Mouse (Mus musculus) 416B (cell line): Measurements from ENCODE around the gene Lingo3.
A peak's percentile ranks its signal among the peaks of the same experiment; 100 is the strongest.
"Not testable (repeated sequence)": the region's sequence is repeated elsewhere in the genome, so short reads cannot be mapped to it uniquely, and the experiment has no call there.

Experiments
- DNase-seq: peaks from one replicate; pipeline ENCODE4 v3.0.0; 2011; ENCODE audit warnings: low read depth

Gene Lingo3

GRCm38 (mm10) chr10:80821991-80822390 lies 21.8 kb downstream of the Lingo3 start:
- peak; percentile 65 for DNase-seq

DNA sequence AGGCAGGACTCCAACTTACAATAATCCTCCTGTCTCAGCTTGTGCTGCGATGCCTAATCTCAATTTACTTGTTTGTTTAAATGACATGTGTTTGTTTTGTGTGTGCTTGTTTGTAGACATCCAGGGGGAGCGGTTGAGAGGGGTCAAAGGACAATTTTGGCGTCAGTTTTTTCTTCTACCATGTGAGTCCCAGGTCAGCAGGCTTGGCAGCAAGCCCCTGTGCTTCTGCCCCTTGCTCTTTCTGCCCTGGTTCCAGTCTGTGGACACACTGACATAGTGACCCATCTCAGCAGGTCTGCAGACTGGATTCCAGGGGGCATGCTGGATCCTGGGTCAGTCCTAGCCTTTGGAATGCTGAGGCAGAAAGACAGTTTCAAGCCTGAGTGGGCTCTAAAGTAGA lies 24.4 kb downstream of the Lingo3 start:
- no peak for DNase-seq

DNA sequence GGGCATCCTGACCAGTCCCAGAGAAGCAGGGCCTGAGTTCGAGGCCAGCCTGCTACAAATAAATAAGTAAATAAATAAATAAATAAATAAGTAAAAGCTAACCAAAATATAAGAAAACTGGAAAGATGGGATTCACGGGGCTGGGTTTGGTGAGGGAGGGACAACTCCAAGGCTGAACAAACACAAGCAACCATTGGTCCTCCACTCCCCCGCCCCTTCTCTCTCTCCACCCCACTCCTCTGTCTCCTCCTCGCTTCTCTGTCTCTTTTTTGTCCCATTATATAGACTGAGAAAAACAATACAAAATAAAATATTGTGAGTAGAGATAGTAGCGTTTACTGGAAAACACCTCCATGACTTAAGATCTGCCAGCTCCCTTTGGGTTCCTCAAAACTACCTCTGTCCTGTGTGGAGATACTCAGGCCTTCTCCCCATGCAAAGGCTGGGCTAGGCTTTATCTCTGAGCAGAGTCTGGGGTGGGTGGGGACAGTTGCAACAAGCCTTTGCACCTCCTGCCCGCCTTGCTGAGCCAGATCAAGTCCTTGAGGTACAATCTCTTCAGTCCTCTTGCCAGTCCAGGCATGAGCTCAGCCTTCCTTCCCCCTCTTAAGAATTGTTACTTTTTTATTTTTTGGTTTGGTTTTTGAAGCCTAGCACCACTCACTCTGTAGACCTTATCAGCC lies 25.1 kb downstream of the Lingo3 start:
- no peak for DNase-seq

DNA sequence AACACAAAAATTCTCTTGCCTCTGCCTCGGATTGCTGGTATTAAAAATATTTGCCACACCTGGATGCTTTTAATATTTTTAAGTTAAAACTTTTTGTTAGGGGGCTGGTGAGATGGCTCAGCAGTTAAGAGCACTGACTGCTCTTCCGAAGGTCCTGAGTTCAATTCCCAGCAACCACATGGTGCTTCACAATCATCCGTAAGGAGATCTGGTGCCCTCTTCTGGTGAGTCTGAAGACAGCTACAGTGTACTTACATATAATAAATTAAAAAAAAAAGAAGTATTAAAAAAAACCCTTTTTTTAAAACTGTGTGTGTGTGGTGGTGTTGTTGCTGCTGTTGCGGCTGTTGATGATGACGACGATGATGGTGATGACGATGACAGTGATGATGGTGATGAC lies 25.9 kb downstream of the Lingo3 start:
- peak; percentile 74 for DNase-seq

GRCm38 (mm10) chr10:80817164-80817563 lies 26.7 kb downstream of the Lingo3 start:
- no peak for DNase-seq

DNA sequence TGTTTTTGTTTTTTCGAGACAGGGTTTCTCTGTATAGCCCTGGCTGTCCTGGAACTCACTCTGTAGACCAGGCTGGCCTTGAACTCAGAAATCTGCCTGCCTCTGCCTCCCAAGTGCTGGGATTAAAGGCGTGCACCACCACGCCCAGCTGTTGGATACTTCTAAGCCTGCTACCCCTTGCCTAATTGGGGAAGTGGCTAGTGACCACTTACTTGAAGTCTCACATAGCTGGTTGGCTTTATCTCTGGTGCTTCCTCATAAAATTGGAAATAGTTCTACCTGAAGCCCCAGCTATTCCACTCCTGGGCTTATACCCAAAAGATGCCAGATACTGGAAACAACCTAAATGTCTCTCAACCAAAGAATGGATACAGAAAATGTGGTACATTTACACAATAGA lies 27.5 kb downstream of the Lingo3 start:
- DNase-seq: not testable (repeated sequence)

DNA sequence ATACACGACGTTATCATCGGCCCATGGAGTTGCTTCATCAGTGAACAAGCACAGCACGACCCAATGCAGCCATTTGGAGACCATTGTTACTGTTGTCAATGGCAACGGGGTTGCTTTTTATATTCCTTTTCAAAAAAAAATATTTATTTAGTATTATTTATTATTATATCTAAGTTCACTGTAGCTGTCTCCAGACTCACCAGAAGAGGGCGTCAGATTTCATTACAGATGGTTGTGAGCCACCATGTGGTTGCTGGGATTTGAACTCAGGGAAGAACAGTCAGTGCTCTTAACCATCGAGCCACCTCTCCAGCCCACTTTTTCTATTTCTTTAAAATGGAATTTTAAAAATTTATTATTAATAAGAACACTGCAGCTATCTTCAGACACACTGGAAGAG lies 29.0 kb downstream of the Lingo3 start:
- no peak for DNase-seq

GRCm38 (mm10) chr10:80813366-80813765 lies 30.5 kb downstream of the Lingo3 start, which contains the start of gene Jsrp1:
TSS of gene Jsrp1 (minus strand) at chr10:80813498.
- DNase-seq: no peak

GRCm38 (mm10) chr10:80812391-80813041 lies 31.3 kb downstream of the Lingo3 start:
- DNase-seq: no peak

GRCm38 (mm10) chr10:80810084-80810483 lies 33.8 kb downstream of the Lingo3 start:
- DNase-seq: no peak

GRCm38 (mm10) chr10:80808985-80809632 lies 34.7 kb downstream of the Lingo3 start:
- DNase-seq: no peak

DNA sequence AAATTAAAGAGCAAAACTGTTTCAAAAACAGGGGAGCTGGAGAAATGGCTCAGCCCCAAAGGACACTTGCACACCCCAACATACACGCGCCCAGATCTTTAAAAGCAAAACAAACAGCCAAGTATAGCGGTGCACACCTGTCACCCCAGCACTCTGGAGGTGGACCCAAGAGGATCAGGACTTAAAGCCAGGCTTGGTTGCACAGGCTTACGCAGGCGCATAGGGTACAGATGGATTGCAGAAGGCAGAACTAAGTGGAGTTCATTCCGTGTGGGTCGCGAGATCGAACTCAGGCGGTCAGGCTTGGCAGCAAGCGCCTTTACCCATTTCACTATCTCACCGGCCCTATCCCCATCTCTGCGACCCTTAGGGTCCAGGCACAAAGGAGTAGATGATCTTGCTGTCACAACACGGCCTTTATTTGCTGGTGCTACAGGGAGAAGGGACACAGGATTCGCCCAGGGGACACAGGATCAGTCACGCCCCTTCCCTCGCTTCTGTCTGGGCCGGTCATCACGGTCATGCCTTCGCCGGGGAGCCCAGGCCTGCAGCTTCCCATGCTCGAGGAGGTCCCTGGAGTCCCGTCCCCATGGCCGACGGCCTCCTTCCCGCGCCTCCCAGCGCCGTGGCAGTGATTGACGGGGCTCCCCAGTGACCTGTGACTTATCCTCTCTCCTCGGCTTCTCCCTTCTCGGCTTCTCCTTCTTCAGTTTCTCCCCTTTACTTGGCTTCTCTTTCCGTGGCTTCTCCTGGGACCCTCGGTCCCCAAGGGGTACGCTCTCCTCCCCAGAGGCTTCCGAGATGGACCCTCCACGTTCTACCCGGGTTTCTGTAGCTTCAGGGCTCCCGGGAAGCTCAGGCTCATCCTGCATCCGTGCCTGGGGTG lies 35.5 kb downstream of the Lingo3 start:
- no peak for DNase-seq

DNA sequence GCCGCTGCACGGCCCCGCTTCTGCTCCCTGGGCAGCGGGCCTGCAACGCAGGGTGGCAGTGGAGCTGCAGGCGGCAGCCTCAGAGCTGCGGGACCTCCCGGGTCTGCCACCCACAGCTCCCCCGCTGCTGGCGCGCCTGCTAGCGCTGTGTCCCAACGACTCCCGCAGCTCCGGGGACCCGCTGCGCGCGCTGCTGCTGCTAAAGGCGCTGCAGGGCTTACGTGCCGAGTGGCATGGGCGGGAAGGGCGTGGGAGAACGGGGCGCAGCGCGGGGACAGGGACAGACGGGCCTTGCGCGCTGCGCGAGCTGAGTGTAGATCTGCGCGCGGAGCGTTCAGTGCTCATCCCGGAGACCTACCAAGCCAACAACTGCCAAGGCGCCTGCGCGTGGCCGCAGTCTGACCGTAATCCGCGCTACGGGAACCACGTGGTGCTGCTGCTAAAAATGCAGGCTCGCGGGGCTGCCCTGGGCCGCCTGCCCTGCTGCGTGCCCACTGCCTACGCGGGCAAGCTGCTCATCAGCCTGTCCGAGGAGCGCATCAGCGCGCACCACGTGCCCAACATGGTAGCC lies 36.7 kb downstream of the Lingo3 start:
- DNase-seq: no peak

DNA sequence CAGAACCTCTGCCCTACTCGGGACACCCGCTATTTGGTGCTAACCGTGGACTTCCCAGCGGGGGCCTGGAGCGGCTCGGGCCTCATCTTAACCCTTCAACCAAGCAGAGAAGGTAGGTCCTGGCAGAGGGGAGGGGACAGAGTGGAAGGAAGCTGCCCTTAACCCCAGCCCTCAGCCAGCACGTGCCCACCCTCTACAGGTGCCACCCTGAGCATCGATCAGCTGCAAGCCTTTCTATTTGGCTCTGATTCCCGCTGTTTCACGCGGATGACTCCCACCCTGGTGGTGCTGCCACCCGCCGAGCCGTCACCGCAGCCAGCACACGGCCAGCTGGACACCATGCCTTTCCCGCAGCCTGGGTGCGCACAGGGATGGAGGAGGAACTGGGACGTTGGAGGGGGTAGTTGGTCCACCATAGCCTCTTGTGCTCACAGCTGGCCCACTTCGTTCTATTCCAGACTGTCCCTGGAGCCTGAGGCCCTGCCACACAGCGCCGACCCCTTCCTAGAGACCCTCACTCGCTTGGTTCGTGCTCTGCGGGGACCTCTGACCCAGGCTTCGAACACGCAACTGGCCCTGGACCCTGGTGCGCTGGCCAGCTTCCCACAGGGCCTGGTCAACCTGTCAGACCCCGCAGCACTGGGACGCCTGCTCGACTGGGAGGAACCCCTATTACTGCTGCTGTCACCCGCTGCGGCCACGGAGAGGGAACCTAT lies 37.3 kb downstream of the Lingo3 start:
- no peak for DNase-seq

DNA sequence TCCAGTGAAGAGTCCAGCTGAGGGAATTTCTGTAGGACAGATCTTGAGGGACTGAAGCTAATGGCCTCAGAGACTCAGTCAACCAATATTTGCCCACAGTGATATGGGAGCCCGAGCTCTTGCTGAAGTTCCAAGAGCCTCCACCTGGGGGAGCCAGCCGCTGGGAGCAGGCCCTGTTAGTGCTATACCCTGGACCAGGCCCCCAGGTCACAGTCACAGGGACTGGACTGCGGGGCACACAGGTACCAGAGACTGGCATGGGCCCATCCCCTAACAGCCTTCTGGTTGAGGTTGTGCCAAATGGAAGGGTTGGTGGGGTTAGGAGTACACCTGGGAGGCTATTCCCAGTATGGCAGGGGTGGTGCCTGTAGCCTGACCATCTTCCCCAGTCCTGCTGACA lies 37.9 kb downstream of the Lingo3 start:
- DNase-seq: peak; percentile 55

DNA sequence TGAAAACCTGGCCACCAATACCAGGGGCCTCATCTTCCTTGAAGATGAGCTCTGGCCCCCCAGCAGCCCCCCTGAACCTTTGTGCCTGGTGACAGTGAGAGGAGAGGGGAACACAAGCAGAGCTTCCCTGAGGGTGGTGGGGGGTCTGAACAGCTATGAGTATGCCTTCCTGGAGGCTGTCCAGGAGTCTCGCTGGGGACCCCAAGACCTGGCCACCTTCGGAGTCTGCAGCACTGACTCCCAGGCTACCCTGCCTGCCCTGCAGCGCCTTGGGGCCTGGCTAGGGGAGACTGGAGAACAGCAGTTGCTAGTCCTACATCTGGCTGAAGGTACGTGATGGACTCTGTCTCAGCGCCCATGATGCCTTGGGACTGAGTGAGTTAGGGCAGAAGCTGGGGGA lies 38.5 kb downstream of the Lingo3 start:
- no peak for DNase-seq

DNA sequence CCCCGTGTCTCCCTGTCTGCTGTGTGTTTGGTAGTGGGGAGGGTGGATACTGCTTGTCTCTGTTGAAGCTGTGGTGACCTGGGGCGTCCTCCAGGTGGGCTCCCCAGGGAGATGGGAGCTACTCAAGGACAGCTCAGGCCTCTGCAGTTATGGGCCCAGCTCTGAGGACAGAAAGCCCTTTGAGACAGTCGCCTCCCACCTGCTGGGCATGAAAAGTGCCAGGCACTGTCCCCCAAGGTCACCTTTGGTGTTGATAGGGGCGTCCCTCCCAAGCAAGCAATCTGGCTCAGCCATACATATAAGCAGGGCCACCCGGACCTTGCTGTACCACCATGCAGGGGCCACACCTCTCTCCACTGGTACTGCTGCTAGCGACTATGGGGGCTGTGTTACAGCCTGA lies 38.9 kb downstream of the Lingo3 start, which contains the start of gene Amh:
Amh (plus strand) TSS at position 328 of the 400 bp plus-strand sequence.
- no peak for DNase-seq

DNA sequence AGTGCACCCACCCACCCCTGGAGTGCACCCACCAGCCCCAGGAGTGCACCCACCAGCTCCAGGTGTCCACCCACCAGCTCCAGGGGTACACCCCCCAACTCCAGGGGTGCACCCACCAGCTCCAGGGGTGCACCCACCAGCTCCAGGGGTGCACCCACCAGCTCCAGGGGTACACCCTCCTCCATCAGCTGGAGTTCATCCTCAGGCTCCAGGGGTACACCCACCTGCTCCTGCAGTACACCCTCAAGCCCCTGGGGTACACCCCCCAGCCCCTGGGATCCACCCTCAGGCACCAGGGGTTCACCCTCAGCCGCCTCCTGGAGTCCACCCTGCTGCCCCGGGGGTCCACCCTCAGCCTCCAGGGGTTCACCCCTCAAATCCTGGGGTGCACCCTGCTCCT lies 39.5 kb downstream of the Lingo3 start:
- DNase-seq: no peak

GRCm38 (mm10) chr10:80802996-80803395 lies 40.8 kb downstream of the Lingo3 start:
- DNase-seq: no peak

DNA sequence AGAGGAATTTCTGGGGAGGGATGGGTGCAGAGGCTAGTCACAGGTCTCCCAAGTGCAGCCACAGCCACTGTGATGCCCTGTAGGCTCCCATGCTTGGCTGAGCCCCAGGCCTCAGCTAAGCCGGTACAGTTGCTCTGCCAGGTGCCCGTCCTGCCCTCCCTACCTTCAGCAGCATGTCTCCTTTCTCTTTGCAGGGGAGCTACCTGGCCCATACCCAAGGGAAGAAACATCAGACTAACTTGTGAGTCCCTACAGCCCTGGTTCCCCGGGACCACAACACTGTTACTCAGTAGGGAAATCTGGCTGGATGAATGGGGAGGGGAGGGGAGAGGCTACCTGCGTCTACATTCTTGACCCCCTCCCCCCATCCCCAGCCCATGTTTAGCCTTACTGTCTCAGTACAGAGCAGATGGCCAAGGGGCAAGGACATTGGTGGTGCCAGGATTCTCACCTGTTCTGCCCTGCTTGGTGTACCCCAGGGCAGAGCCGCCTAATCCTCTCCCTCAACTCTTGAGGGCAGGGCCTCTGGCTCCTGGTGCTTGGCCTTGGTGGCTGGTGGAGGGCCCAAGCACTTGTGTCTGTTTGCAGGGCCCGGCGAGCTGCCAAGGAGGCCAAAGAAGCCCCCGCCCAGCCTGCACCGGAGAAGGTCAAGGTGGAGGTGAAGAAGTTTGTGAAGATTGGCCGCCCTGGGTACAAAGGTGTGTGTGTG lies 41.5 kb downstream of the Lingo3 start:
- DNase-seq: no peak
